Mouse (Mus musculus) lung, adult 2 months (tissue): Measurements from ENCODE around the gene Them7. TPM values are rescaled to one million over a fixed set of nuclear protein-coding genes. Genes with fewer than 3 reads are reported as not detected.

Experiments
- DNase-seq: peaks from one replicate; pipeline ENCODE4 v3.0.0; 2022
- H3K4me1 ChIP-seq: fragments of 200-500 bp; 2 replicates; pipeline ENCODE4 v1.6.1; 2011; ENCODE audit warnings: low read length; ENCODE audit not compliant: control insufficient read depth, insufficient read depth
- H3K4me3 ChIP-seq: fragments of 200-500 bp; replicated peaks from 2 replicates; pipeline ENCODE3; 2011; ENCODE audit warnings: low read depth, mild to moderate bottlenecking, control low read depth, low read length; ENCODE audit errors: extremely low read depth
- CTCF ChIP-seq: fragments of 200-500 bp; IDR thresholded peaks from 2 replicates; pipeline ENCODE4 v1.5.1; 2011; ENCODE audit warnings: mild to moderate bottlenecking, low read length, control low read depth; ENCODE audit not compliant: insufficient read depth
- POLR2A ChIP-seq: fragments of 200-500 bp; IDR thresholded peaks from 2 replicates; pipeline ENCODE4 v1.6.1; 2011; ENCODE audit warnings: low read depth, mild to moderate bottlenecking, control low read depth, low read length, borderline replicate concordance; ENCODE audit errors: extremely low read depth
- WGBS: fragments of 180-500 bp; shearing (Covaris S2); methylation state at CpG from one replicate; pipeline ENCODE4 v1.1.7; 2018; 5-methylcytosine and 5-hydroxymethylcytosine counted together
- polyA plus RNA-seq: library from polyadenylated mRNA; depleted of rRNA; stranded (reverse); fragments of >200 nt; gene quantifications from 2 replicates; pipeline ENCODE4 v1.2.3, GENCODE M21; 2012

The Them7 gene
- polyA plus RNA-seq, 1 experiment: not detected

GRCm38 (mm10) chr2:105206563-105207174 is 17.5 kb upstream of the Them7 start:
- DNase-seq: no peak
- WGBS: 53% methylated on average over 9 of the region's 9 CpGs
- H3K4me3 ChIP-seq: no peak overlapping the region
- TF ChIP-seq CTCF (no peak), POLR2A (no peak)
- no peaks in the 10 kb centered on the region for H3K4me1 ChIP-seq

- 57% methylated on average over 7 of the region's 7 CpGs for WGBS
- no peak for DNase-seq
- no peak for TF ChIP-seq CTCF
- no peak for TF ChIP-seq POLR2A
- H3K4me3 ChIP-seq: no peak overlapping the region
- H3K4me1 ChIP-seq: no peaks in the 10 kb centered on the region
These were observed 11.3 kb upstream of the Them7 start for GRCm38 (mm10) chr2:105212839-105213238.

GRCm38 (mm10) chr2:105215914-105216313 is 8.2 kb upstream of the Them7 start:
- TF ChIP-seq POLR2A: no peak
- TF ChIP-seq CTCF: no peak
- Histone ChIP-seq H3K4me1 (no peaks in the 10 kb centered on the region), H3K4me3 (no peak overlapping the region)
- no peak for DNase-seq
- 35% methylated on average over 8 of the region's 8 CpGs for WGBS

GRCm38 (mm10) chr2:105219229-105219628 is 4.9 kb upstream of the Them7 start:
- Histone ChIP-seq H3K4me1 (peaks cover under 1% of the 10 kb centered on the region; the same call in 1 of the 2 replicates), H3K4me3 (no peak overlapping the region)
- 74% methylated on average over 5 of the region's 5 CpGs for WGBS
- TF ChIP-seq POLR2A (no peak), CTCF (no peak)
- no peak for DNase-seq

DNA sequence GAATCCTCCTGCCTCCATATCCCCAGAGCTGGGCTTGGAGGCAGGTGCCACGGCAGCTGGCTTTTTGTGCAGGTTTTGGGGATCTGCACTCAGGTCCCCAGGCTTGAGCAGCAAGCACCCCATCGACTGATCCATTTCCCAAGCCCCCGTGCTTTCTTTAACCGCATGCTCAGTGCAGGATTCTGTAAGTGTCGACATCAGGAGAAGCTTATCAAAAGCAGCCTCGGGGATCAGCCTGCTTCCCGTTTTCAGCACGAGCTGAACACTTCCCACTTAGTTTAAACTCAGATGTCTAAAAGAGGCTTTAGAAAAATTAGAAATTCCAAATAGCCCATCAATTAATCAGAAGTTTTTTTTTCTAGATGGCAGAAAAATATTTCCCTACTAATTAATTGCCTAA is 4.5 kb upstream of the Them7 start:
- no peak for DNase-seq
- no peak for TF ChIP-seq CTCF
- no peak for TF ChIP-seq POLR2A
- Histone ChIP-seq H3K4me3 (no peak overlapping the region), H3K4me1 (peaks cover 2% of the 10 kb centered on the region; the same call in 1 of the 2 replicates)
- WGBS: 41% methylated on average over 8 of the region's 8 CpGs

GRCm38 (mm10) chr2:105220738-105221303 is 3.3 kb upstream of the Them7 start:
- WGBS: 74% methylated on average over 9 of the region's 9 CpGs
- no peak overlapping the region for H3K4me3 ChIP-seq
- DNase-seq: no peak
- TF ChIP-seq CTCF: no peak
- no peak for TF ChIP-seq POLR2A
- H3K4me1 ChIP-seq: peaks cover 2% of the 10 kb centered on the region; the same call in 1 of the 2 replicates

GRCm38 (mm10) chr2:105223606-105224005 is 514 bp upstream of the Them7 start:
- WGBS: 92% methylated on average over 11 of the region's 11 CpGs
- Histone ChIP-seq H3K4me1 (peaks cover 2% of the 10 kb centered on the region; the same call in 1 of the 2 replicates), H3K4me3 (no peak overlapping the region)
- TF ChIP-seq POLR2A (no peak), CTCF (no peak)
- DNase-seq: no peak

DNA sequence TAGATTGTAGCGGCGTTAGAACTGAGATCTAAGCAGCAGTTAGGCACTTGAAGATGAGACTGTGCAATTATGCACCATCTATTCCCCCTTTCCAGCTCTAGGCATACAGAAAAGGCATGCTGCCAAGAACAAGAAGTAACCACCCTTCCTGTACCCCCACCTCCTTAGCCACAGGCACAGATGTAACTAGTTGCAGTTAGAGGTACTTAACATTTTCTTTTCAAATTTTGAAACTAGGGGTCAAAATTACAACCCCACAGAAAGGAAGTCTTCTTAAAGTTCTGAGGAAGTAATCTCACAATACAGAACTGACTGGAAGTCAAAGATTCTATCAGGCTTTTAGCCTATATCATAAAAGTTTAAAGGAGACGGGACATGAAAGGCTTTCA is 861 bp downstream of the Them7 start:
- TF ChIP-seq CTCF (no peak), POLR2A (no peak)
- WGBS: 45% methylated on average over 3 of the region's 3 CpGs
- DNase-seq: no peak
- Histone ChIP-seq H3K4me3 (no peak overlapping the region), H3K4me1 (peaks cover 2% of the 10 kb centered on the region; the same call in 1 of the 2 replicates)

DNA sequence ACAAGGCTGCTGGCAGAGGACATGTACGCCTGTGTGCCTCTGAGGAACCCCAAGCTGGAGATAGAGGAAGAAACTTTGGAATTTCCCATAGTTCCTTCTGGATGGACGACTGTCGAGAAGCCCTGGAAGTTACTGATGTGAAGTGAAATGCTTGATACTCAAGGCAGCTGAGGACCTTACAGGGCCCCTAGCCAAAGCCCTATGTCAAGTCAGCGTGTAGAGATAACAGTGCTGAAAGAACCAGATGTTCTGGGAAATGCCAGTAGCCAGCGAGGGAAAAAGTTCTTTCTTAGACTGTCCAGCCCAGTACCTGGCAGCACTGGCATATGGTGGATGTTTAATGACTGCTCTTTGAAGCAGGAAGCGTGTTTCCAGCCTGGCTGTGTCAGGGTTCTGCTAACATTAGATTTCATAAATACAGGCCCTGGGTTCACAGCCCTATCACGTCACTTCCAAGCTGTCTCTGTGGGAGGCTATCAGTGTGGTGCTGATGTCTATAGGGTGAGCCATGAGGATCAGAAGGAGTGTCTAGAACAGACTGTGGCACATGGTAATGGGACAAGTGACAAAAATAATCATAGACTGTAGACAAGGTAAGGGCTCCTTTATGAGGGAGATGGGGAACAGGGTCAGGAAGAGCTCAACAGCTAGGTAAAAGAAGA is 2.3 kb downstream of the Them7 start:
- 61% methylated on average over 7 of the region's 7 CpGs for WGBS
- Histone ChIP-seq H3K4me3 (no peak overlapping the region), H3K4me1 (peaks cover 2% of the 10 kb centered on the region; the same call in 1 of the 2 replicates)
- no peak for DNase-seq
- TF ChIP-seq POLR2A (no peak), CTCF (no peak)

DNA sequence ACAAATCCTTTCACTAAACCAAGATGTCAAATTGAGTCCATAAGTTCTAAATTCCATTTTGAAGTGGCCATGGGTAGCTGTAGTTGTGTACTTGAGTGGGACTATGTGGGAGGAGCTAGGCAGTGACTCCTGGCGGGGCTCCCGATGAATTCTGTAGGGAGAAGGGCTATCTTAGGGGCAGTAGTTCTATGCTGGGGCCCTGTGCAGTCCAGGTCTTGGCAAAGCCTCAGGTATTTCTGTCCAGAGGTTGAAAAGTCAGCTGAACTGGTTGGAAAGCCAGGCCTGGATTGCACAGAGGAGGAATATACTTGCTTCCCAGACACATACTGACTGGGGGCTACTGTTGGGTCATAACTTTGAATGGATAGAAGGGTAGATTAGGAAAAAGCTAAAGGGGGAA is 4.3 kb downstream of the Them7 start:
- Histone ChIP-seq H3K4me3 (no peak overlapping the region), H3K4me1 (peaks cover 2% of the 10 kb centered on the region; the same call in 1 of the 2 replicates)
- DNase-seq: no peak
- TF ChIP-seq POLR2A (no peak), CTCF (no peak)
- WGBS: 58% methylated on average over 2 of the region's 2 CpGs
